Mouse (Mus musculus) lung, adult 2 months (tissue): ENCODE results near the gene Hps5.

Source experiments
- CTCF ChIP-seq: fragments of 200-500 bp; IDR thresholded peaks from 2 replicates; pipeline ENCODE4 v1.5.1; 2011; ENCODE audit warnings: mild to moderate bottlenecking, low read length, control low read depth; ENCODE audit not compliant: insufficient read depth
- POLR2A ChIP-seq: fragments of 200-500 bp; IDR thresholded peaks from 2 replicates; pipeline ENCODE4 v1.6.1; 2011; ENCODE audit warnings: low read depth, mild to moderate bottlenecking, control low read depth, low read length, borderline replicate concordance; ENCODE audit errors: extremely low read depth

GRCm38 (mm10) chr7:46751490-46751889, 44.4 kb downstream of the Hps5 start, which contains the start of gene Saa2:
- TF ChIP-seq POLR2A = no peak
- TF ChIP-seq CTCF = no peak
